Mouse (Mus musculus): ENCODE results near the gene Crybg1.

DNA sequence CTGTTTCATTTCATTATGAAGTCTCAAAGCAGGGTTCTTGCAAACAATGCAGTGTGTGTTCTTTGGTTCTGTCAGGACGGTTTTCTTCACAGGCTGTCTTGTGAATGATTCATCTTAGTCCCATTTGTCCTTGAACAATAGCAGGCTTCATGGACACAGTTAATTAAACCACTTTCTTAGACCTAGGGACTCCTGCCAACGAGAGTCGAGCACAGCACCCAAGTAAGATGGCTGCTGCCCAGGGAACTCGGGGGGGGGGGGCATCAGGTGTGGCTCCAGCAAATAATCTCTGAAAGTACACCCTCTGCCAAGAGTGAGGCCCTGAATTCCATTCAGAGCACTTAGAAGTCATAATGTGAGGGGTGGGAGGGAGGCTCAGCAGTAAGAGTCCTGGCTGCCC is 30.0 kb downstream of the Crybg1 start:
- no peak for TF ChIP-seq ZC3H11A (IDR thresholded peaks at IDR 0.05; ENCODE audit: low read depth, low read length)
- TF ChIP-seq POLR2A (IDR thresholded peaks at IDR 0.05; ENCODE audit: control insufficient read depth in 1 of 2, insufficient read depth in 1 of 2, low read depth in 1 of 2, low read length in 2 of 2, poor library complexity in 1 of 2): no peak
- no peak for TF ChIP-seq CTCF (IDR thresholded peaks at IDR 0.05 in 2 of 3, conservative IDR thresholded peaks at IDR 0.05 in 1 of 3; ENCODE audit: control insufficient read depth in 1 of 3, insufficient read depth in 1 of 3, low read depth in 2 of 3, low read length in 3 of 3, poor library complexity in 1 of 3, severe bottlenecking in 1 of 3)
- no peak for TF ChIP-seq POLR2AphosphoS2 (IDR thresholded peaks at IDR 0.05; ENCODE audit: low read length)
- no peak for TF ChIP-seq CHD2 (IDR thresholded peaks at IDR 0.05; ENCODE audit: low read length)
- TF ChIP-seq NELFE (IDR thresholded peaks at IDR 0.05; ENCODE audit: low read depth, low read length): no peak
- TF ChIP-seq MXI1 (IDR thresholded peaks at IDR 0.05; ENCODE audit: low read depth, low read length): no peak
- TF ChIP-seq MAX (IDR thresholded peaks at IDR 0.05; ENCODE audit: low read length): no peak
- TF ChIP-seq TAL1 (IDR thresholded peaks at IDR 0.05; ENCODE audit: low read length): no peak
